Mouse (Mus musculus) gastrocnemius, postnatal 36 days (tissue): ENCODE results near the gene Npcd. TPM values are rescaled to one million over a fixed set of nuclear protein-coding genes. Genes with fewer than 3 reads are reported as not detected.

ENCODE experiments used
- DNase-seq, 2 experiments: peaks; one replicate each; pipeline ENCODE4 v3.0.0; 2022
- intact Hi-C: fragments of 180-260 bp; cut with DNase I; formaldehyde crosslinking; loops from one replicate; pipeline ENCODE4 v1.15.1; 2025
- total RNA-seq, 2 experiments: library from RNA; stranded (reverse); gene quantifications; 2 replicates each; pipeline ENCODE4 v1.2.3; 2021

The Npcd gene
- total RNA-seq, 2 experiments from 2014 or later = 0.26 TPM; not detected in 1

- no peak for DNase-seq
- intact Hi-C loops = no loop called here
These were observed 27.0 kb downstream of the Npcd start for GRCm38 (mm10) chr15:79807050-79807449.

GRCm38 (mm10) chr15:79805246-79805645, 28.8 kb downstream of the Npcd start:
- intact Hi-C loops = no loop called here
- DNase-seq = no peak

- intact Hi-C loops = loop anchor here (5.0 kb wide), 1 partner anchor 52 kb away; no protein-coding TSS in a partner anchor
- no peak for DNase-seq
These were observed 29.5 kb downstream of the Npcd start, which contains the start of gene Nptxr for GRCm38 (mm10) chr15:79804352-79805071. Gene Nptxr, minus strand, starts transcription at chr15:79804766.

DNA sequence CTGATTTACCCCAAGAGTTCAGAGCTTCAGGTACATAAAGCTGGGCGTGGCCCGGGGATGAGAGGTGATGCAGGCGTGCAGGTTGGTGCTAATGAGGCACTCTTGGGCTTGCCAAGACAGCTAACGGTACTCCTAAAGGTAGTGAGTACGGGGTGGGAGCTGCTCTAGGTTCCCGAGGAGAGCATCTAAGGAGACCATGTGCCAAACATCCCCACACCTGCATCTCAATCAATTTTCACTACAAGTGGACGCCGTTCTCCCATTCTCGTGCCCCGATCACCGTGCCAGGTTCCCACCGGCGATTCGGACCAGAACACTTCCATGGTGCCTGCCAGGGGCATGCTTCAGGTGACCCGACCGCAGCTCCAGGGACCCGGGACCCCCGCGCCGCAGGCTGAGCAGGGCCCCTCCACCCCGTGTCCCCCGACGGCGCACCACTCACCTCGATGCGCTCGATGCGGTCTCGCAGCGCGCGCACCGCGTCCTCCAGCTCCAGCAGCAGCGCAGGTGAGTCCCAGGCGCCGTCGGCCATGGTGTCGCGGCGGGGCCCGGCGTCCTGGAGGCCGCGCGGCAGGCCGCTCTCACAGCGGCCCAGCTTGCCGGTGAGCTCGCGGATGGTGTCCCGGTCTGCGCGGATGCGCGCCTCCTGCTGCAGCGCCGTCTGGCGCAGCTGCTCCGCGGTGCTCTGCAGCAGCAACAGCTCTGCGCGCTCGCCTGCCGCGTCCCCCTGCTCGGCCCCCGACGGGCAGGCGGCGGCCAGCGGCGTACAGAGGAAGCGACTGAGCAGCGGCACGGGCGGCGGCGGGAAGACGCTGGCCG, 30.3 kb downstream of the Npcd start:
- intact Hi-C loops = loop anchor here (5.0 kb wide), 1 partner anchor 51 kb away; no protein-coding TSS in a partner anchor
- no peak for DNase-seq

- intact Hi-C loops = loop anchor here (5.0 kb wide), 1 partner anchor 50 kb away; no protein-coding TSS in a partner anchor
- no peak for DNase-seq
These were observed 31.7 kb downstream of the Npcd start for GRCm38 (mm10) chr15:79802304-79802703.

- intact Hi-C loops = loop anchor here (5.0 kb wide), 1 partner anchor 49 kb away; no protein-coding TSS in a partner anchor
- DNase-seq = no peak
These were observed 32.4 kb downstream of the Npcd start for GRCm38 (mm10) chr15:79801646-79802045.

DNA sequence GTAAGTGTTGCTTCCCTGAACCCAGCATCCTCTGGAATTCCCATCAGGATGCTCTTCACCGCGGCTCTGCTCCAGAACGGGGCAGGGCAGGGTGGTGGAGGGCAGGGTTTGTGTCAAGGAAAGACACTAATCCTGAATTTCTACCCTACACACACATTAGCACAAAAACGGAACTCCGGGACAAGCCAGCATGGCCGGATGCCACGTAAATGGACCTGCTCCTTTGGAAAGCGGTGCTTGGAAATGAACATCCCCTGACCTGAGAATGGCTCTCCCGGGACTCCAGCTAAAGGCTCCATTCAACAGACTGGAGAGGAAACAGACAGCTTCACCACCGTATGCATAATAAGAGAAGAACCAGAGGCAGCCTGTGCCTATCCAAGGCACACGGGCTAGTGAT, 33.3 kb downstream of the Npcd start:
- intact Hi-C loops = loop anchor here (5.0 kb wide), 1 partner anchor 48 kb away; no protein-coding TSS in a partner anchor
- DNase-seq = no peak

DNA sequence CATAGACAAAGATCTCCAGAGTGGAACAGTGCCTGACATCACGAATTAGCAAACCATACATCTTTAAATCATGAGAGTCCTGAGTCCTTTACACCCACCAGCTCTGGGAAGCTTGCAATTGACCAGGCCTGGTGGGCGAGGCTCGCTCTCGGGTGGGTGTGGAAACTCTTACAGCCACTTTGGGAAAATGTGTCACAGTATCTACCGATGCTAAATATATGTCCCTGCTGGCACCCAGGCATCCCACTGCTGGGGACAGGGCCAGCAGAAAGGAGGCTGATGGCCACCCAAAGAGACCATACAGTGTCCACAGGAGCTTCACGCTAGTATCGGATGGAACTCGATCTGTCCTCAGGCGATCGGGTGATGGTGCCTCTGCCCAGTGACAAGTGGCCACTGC, 35.4 kb downstream of the Npcd start:
- no peak for DNase-seq
- intact Hi-C loops = no loop called here

GRCm38 (mm10) chr15:79797680-79798079, 36.4 kb downstream of the Npcd start:
- intact Hi-C loops = no loop called here
- DNase-seq = no peak

- intact Hi-C loops = no loop called here
- DNase-seq = no peak
These were observed 36.9 kb downstream of the Npcd start for GRCm38 (mm10) chr15:79797096-79797495.

DNA sequence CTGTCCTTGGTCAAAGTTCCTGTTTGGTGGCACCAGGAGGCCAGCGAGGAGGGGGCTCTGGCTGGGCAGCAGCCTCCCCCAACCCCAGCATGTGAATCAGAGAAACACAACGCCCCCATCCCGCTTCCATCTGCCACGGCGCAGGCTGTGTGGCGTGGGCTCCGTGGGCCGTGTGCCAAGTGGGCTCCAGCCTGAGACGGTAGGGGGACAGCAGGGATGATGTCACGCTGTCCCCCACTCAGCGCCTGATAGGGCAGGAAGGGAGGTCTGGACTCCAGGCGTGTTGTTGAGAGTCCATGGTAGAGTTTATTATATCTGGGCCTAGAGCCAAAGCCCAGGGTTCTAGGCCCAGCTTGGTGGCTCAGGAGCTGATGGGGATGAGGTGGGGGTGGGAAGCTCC, 37.8 kb downstream of the Npcd start:
- intact Hi-C loops = no loop called here
- DNase-seq = no peak

DNA sequence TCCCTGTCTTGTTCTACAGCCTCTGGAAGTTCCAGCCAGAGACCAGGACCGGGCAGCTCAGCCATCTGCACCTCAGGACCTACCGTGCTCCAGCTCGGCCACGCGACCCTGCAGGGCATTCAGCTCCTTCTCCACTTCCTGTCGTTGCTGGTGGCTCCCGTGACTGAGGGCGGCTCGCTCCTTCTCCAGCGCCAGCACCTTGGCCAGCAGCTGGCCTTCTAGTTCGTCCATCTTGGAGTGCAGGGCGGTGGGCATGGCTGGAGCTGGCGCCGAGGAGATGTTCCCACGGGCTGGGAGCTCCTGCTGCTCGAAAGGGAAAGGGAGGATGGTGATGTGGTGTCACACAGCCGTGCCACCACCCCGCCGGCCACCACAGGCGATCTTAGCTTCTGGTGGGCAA, 39.9 kb downstream of the Npcd start:
- intact Hi-C loops = no loop called here
- no peak for DNase-seq

GRCm38 (mm10) chr15:79793076-79793475, 41.0 kb downstream of the Npcd start:
- intact Hi-C loops = no loop called here
- DNase-seq = no peak

GRCm38 (mm10) chr15:79792455-79792854, 41.6 kb downstream of the Npcd start:
- no peak for DNase-seq
- intact Hi-C loops = no loop called here

DNA sequence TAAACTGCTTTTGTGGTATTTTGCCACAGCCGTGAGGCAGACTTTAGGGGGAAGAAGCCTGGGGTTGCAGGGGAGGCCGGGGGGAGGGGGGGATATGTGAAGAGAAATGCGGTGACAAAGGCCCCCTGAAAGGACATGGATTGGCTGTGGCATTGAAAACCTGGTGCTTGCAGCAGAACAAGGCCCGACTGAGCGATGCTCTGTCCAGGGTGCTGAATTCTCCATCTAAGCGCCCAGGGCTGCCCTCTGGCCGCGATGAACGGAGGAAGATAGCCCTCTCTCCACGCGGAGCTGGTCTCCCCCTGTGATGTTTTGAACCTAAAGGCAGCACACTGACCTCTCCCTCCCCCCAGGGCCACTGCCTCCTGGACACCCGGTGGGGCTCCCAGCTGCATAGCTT, 42.5 kb downstream of the Npcd start:
- no peak for DNase-seq
- intact Hi-C loops = no loop called here

- intact Hi-C loops = no loop called here
- no peak for DNase-seq
These were observed 43.1 kb downstream of the Npcd start for GRCm38 (mm10) chr15:79790905-79791304.

DNA sequence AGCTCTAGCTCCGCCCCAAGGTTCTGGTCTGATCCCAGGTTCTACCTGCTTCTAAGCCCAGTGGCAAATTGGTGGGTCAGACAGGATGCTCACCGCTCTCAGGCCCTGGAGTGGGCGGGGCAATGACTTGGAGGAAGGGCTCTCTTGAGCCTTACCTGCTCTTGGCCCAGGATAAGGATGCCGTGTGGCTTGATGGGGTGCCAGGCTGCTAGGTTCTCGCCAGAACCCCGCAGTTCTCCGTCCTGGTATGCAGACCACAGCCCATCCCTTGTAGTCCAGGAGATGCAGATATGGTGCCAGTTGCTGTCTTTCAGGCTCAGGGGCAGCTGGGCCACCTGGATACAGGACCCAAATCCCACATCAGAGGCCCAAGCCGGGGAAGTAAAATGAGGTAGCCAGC, 43.9 kb downstream of the Npcd start:
- intact Hi-C loops = no loop called here
- DNase-seq = no peak

- no peak for DNase-seq
- intact Hi-C loops = no loop called here
These were observed 46.2 kb downstream of the Npcd start for GRCm38 (mm10) chr15:79787815-79788214.

- DNase-seq = no peak
- intact Hi-C loops = no loop called here
These were observed 49.0 kb downstream of the Npcd start for GRCm38 (mm10) chr15:79785056-79785455.

- no peak for DNase-seq
- intact Hi-C loops = no loop called here
These were observed 56.3 kb downstream of the Npcd start, which contains the start of gene Dnal4 for GRCm38 (mm10) chr15:79777749-79778148. Gene Dnal4, minus strand, starts transcription at chr15:79777849.

- intact Hi-C loops = no loop called here
- no peak for DNase-seq
These were observed 58.4 kb downstream of the Npcd start for GRCm38 (mm10) chr15:79775662-79776061.
